Mouse (Mus musculus) mammary gland, adult 2 months (tissue): Measurements from ENCODE around the gene Pomgnt2. TPM values are rescaled to one million over a fixed set of nuclear protein-coding genes. Genes with fewer than 3 reads are reported as not detected.

Source experiments
- polyA plus RNA-seq: library from polyadenylated mRNA; depleted of rRNA; stranded (reverse); fragments of >200 nt; gene quantifications from 2 replicates; pipeline ENCODE4 v1.2.3, GENCODE M21; 2012; ENCODE audit warnings: low replicate concordance; rRNA removed

Pomgnt2 gene
- polyA plus RNA-seq, result 18.3 and 18.9 TPM in 2 replicates

DNA sequence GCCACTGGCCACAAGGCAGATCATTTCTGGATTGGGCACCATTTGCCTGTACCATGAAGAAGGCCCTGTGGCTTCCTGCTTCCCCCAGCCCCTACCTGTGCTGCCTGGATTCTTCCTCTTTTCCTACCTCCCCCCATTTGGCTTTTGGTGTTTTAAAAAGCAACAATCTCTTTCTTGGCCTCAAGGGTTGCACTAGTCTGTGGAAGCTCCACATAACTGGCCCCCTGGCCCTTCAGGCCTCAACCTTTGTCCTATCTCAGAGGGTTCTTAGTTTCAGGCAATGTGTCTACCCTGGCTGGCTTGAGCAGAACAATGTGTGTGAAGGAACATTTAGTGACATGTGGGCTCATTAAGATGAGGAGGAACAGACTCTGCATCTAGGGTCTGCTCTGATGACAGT, at the start of gene Pomgnt2:
Pomgnt2 (minus strand) TSS at position 101 of the 400 bp plus-strand sequence.

DNA sequence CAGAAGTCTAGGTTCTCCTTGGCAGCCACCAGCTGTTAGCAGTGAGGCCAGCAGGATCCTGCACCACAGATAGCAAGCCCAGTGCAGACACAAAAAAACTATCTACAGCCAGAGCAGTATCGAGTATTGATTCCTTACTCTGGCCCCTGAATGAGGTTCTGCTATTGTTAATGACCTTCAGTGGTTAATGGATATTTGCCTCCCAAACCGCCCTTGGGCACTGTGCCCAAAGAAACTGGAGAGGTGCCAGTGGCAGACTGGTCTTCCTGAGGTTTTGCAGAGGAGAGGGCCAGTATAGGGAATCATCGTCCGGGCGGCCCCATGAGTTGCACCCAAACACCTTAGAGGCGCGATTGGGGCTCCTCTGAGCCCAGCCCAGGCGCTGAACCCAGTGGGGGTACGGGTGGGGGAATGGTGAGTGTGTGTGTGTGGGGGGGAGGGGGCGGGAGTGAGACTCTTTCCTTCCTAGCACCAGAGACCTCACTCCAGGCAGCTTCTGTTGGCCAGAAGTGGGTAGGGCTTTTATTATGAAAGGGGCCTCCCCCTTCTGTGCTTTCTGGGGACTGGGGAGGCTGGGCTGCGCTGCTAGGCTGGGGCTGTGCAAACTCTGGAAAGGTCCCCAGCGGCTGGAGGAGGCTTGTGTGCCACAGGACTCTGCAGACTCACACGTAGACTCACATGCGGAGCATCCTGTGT, 46.3 kb downstream of the Pomgnt2 start, which contains the start of gene Fam198a:
Fam198a (plus strand) TSS at position 571 of the 696 bp plus-strand sequence.

Other genes with a start within 250 kb of the Pomgnt2 start
- gene Zfp651, start 237.8 kb downstream of the Pomgnt2 start, polyA plus RNA-seq, result 32.2 and 38.5 TPM in 2 replicates
- 35.9 TPM in 1 of 2 replicates, not detected in the other for gene Klhl40, start 219.5 kb downstream of the Pomgnt2 start, polyA plus RNA-seq
- gene Hhatl, start 204.6 kb downstream of the Pomgnt2 start, polyA plus RNA-seq, result 0.10 and 78.6 TPM in 2 replicates
- gene Ccdc13, start 157.6 kb downstream of the Pomgnt2 start, polyA plus RNA-seq, result 0.26 and 0.52 TPM in 2 replicates
- gene Higd1a, start 138.7 kb downstream of the Pomgnt2 start, polyA plus RNA-seq, result 10.6 and 27.1 TPM in 2 replicates
- gene Ackr2, start 98.8 kb downstream of the Pomgnt2 start, polyA plus RNA-seq, result 9.3 and 16.2 TPM in 2 replicates
- 0.57 and 4.3 TPM in 2 replicates for gene Cyp8b1, start 80.8 kb downstream of the Pomgnt2 start, polyA plus RNA-seq
- 2.4 and 3.1 TPM in 2 replicates for gene Fam198a, start 46.1 kb downstream of the Pomgnt2 start, polyA plus RNA-seq
- gene Snrk, start 120.2 kb upstream of the Pomgnt2 start, polyA plus RNA-seq, result 72.4 and 93.7 TPM in 2 replicates